Mouse (Mus musculus) sigmoid colon, adult 10 weeks (tissue): ENCODE results near the gene Nobox. TPM values are rescaled to one million over a fixed set of nuclear protein-coding genes. Genes with fewer than 3 reads are reported as not detected.

Experiments
- polyA plus RNA-seq: library from polyadenylated mRNA; stranded (reverse); fragments of 350-450 nt; fragmentation: Illumina TruSeq; extraction: RNeasy Lipid Tissue Mini Kit (QIAGEN cat#74804); gene quantifications from one replicate; pipeline ENCODE4 v1.2.3, GENCODE M21; 2014; ENCODE audit warnings: low read depth, low replicate concordance

Gene Nobox
- not detected for polyA plus RNA-seq

GRCm38 (mm10) chr6:43309454-43309853, at the start of gene Nobox:
Gene Nobox, minus strand, starts transcription at chr6:43309554.

GRCm38 (mm10) chr6:43265363-43266041, 43.9 kb downstream of the Nobox start, which contains the start of gene Arhgef5:
Gene Arhgef5, plus strand, starts transcription at chr6:43265582.

Other genes with a start within 250 kb of the Nobox start
- not detected for gene Olfr441, start 203.2 kb downstream of the Nobox start, polyA plus RNA-seq
- gene Olfr237-ps1, start 163.0 kb downstream of the Nobox start, polyA plus RNA-seq = not detected
- not detected for gene Olfr437, start 146.3 kb downstream of the Nobox start, polyA plus RNA-seq
- gene Olfr13, start 137.4 kb downstream of the Nobox start, polyA plus RNA-seq = not detected
- gene Olfr435, start 112.4 kb downstream of the Nobox start, polyA plus RNA-seq = not detected
- not detected for gene Olfr434, start 96.5 kb downstream of the Nobox start, polyA plus RNA-seq
- not detected for gene Olfr47, start 78.0 kb downstream of the Nobox start, polyA plus RNA-seq
- 99.6 TPM for gene Arhgef5, start 44.0 kb downstream of the Nobox start, polyA plus RNA-seq